Mouse (Mus musculus) intestine, embryonic 15.5 days (tissue): ENCODE measurements at regions not wholly inside any gene's neighbourhood (a gene's known extent, or its start where the extent isn't known, plus 50 kb on each side); places are given as distances from the start of the nearest gene placed in this dataset.
A peak's percentile ranks its signal among the peaks of the same experiment; 100 is the strongest.

Source experiments
- ATAC-seq: fragments of 200-750 bp; cut with Nextera tagmentation; 2 replicates; pipeline ENCODE4 v1.8.0; 2017; ENCODE audit warnings: moderate TSS enrichment, moderate library complexity
- H3K27ac ChIP-seq: fragments of 300-500 bp; sonication (generic); 2 replicates; pipeline ENCODE4 v1.5.1; 2015; ENCODE audit warnings: mild to moderate bottlenecking, inconsistent platforms
- H3K27me3 ChIP-seq: fragments of 300-500 bp; sonication (generic); replicated peaks from 2 replicates; pipeline ENCODE4 v1.6.1; 2015; ENCODE audit warnings: inconsistent platforms
- H3K36me3 ChIP-seq: fragments of 300-500 bp; sonication (generic); 2 replicates; pipeline ENCODE4 v1.6.1; 2015; ENCODE audit warnings: inconsistent platforms
- H3K4me1 ChIP-seq: fragments of 300-500 bp; sonication (generic); replicated peaks from 2 replicates; pipeline ENCODE4 v1.6.1; 2015; ENCODE audit warnings: inconsistent platforms
- H3K4me2 ChIP-seq: fragments of 300-500 bp; sonication (generic); replicated peaks from 2 replicates; pipeline ENCODE4 v1.6.1; 2015; ENCODE audit warnings: mild to moderate bottlenecking, inconsistent platforms
- H3K4me3 ChIP-seq: fragments of 300-500 bp; sonication (generic); replicated peaks from 2 replicates; pipeline ENCODE4 v1.5.1; 2015; ENCODE audit warnings: inconsistent platforms
- H3K9ac ChIP-seq: fragments of 300-500 bp; sonication (generic); 2 replicates; pipeline ENCODE4 v1.6.1; 2015; ENCODE audit warnings: inconsistent platforms
- H3K9me3 ChIP-seq: fragments of 300-500 bp; sonication (generic); 2 replicates; pipeline ENCODE4 v1.6.1; 2016; ENCODE audit warnings: inconsistent platforms
- WGBS: fragments of 180-500 bp; shearing (Covaris S2); methylation state at CpG from one replicate; pipeline ENCODE4 v1.1.7; 2015; 5-methylcytosine and 5-hydroxymethylcytosine counted together

- H3K4me1 ChIP-seq, result peaks cover 8% of the 10 kb centered on the region
- ATAC-seq, result peak; percentile 88
- no peak overlapping the region for H3K4me3 ChIP-seq
- WGBS, result 4% methylated on average over 17 of the region's 17 CpGs
- peak overlapping the region; percentile 27; the same call in 1 of the 2 replicates for H3K27ac ChIP-seq
- H3K36me3 ChIP-seq, result no peaks in the 10 kb centered on the region
- no peaks in the 10 kb centered on the region for H3K27me3 ChIP-seq
- no peaks in the 10 kb centered on the region for H3K9me3 ChIP-seq
- H3K4me2 ChIP-seq, result peak overlapping the region; percentile 42
- no peak overlapping the region for H3K9ac ChIP-seq
Observed at GRCm38 (mm10) chr6:120592031-120592681, 61.0 kb upstream of the Hdhd5 start.

DNA sequence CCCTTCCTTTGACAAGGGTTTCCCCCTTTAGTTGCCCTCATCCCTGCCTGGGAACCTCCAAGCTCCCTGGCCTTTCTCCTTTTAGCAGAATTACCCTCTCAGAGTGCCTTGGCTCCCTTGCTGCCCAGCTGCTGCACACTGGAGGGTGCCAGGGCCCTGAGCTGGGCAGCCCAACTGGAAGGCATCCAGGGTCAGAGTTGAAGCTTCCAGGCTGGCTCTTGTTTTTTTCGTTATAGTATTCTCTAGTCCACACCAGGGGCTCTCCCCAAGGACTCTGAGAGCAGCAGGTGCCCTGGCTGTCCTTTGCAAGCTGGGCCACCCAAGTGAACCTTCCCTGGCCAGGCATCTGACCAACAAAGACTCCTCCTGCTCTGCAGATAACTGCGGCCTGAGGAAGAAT, 59.1 kb upstream of the Hdhd5 start:
- ATAC-seq, result no peak
- Histone ChIP-seq H3K4me2 (no peak overlapping the region), H3K27me3 (no peaks in the 10 kb centered on the region), H3K4me1 (peaks cover 8% of the 10 kb centered on the region), H3K9me3 (no peaks in the 10 kb centered on the region), H3K4me3 (no peak overlapping the region), H3K27ac (no peak overlapping the region), H3K36me3 (no peaks in the 10 kb centered on the region), H3K9ac (no peak overlapping the region)
- 88% methylated on average over 2 of the region's 2 CpGs for WGBS

- H3K4me2 ChIP-seq, result no peak overlapping the region
- H3K4me3 ChIP-seq, result no peak overlapping the region
- H3K27ac ChIP-seq, result no peak overlapping the region
- no peaks in the 10 kb centered on the region for H3K36me3 ChIP-seq
- WGBS, result 80% methylated on average over 11 of the region's 11 CpGs
- H3K4me1 ChIP-seq, result peaks cover 8% of the 10 kb centered on the region
- H3K9ac ChIP-seq, result no peak overlapping the region
- ATAC-seq, result no peak
- no peaks in the 10 kb centered on the region for H3K9me3 ChIP-seq
- no peaks in the 10 kb centered on the region for H3K27me3 ChIP-seq
Observed at GRCm38 (mm10) chr6:120588701-120589659, 57.9 kb upstream of the Hdhd5 start.

- ATAC-seq, result no peak
- Histone ChIP-seq H3K27me3 (no peaks in the 10 kb centered on the region), H3K4me1 (no peaks in the 10 kb centered on the region), H3K4me2 (no peak overlapping the region), H3K9me3 (no peaks in the 10 kb centered on the region), H3K27ac (no peak overlapping the region), H3K4me3 (no peak overlapping the region), H3K36me3 (no peaks in the 10 kb centered on the region), H3K9ac (no peak overlapping the region)
- WGBS, result 53% methylated on average over 2 of the region's 2 CpGs
Observed at GRCm38 (mm10) chr6:120585941-120586280, 54.8 kb upstream of the Hdhd5 start.

- Histone ChIP-seq H3K4me3 (no peak overlapping the region), H3K27ac (no peak overlapping the region)
- 43% methylated on average over 9 of the region's 9 CpGs for WGBS
Observed at GRCm38 (mm10) chr6:120585118-120585940, 54.2 kb upstream of the Hdhd5 start.

GRCm38 (mm10) chr6:120581748-120582147, 50.6 kb upstream of the Hdhd5 start:
- Histone ChIP-seq H3K27me3 (no peaks in the 10 kb centered on the region), H3K9me3 (no peaks in the 10 kb centered on the region), H3K4me1 (peaks cover 11% of the 10 kb centered on the region), H3K4me3 (no peak overlapping the region), H3K4me2 (no peak overlapping the region), H3K36me3 (no peaks in the 10 kb centered on the region), H3K27ac (no peak overlapping the region), H3K9ac (no peak overlapping the region)
- no peak for ATAC-seq
- WGBS, result 87% methylated on average over 2 of the region's 2 CpGs

More at GRCm38 (mm10) chr6:120585118-120585940, 54.2 kb upstream of the Hdhd5 start:
- Histone ChIP-seq H3K36me3 (no peaks in the 10 kb centered on the region), H3K9me3 (no peaks in the 10 kb centered on the region), H3K9ac (no peak overlapping the region), H3K4me2 (no peak overlapping the region), H3K4me1 (no peaks in the 10 kb centered on the region), H3K27me3 (no peaks in the 10 kb centered on the region)
- ATAC-seq, result no peak
